Mouse (Mus musculus): ENCODE data around the gene Afap1.

- TF ChIP-seq CTCF (IDR thresholded peaks at IDR 0.05 in 2 of 3, conservative IDR thresholded peaks at IDR 0.05 in 1 of 3; ENCODE audit: control insufficient read depth in 1 of 3, insufficient read depth in 1 of 3, low read depth in 2 of 3, low read length in 3 of 3, poor library complexity in 1 of 3, severe bottlenecking in 1 of 3): no peak
- no peak for TF ChIP-seq CHD1 (IDR thresholded peaks at IDR 0.05; ENCODE audit: low read depth, low read length)
- TF ChIP-seq POLR2A (IDR thresholded peaks at IDR 0.05; ENCODE audit: control insufficient read depth in 1 of 2, insufficient read depth in 1 of 2, low read depth in 1 of 2, low read length in 2 of 2, poor library complexity in 1 of 2): no peak
Measured at GRCm38 (mm10) chr5:35989506-35989905, 96.4 kb downstream of the Afap1 start.
